Mouse (Mus musculus) neural tube, embryonic 11.5 days (tissue): ENCODE measurements around the gene Madcam1. TPM values are rescaled to one million over a fixed set of nuclear protein-coding genes. Genes with fewer than 3 reads are reported as not detected.

Experiments
- ATAC-seq: fragments of 200-750 bp; cut with Nextera tagmentation; 2 replicates; pipeline ENCODE4 v1.8.0; 2017; ENCODE audit warnings: moderate number of reproducible peaks, mild to moderate bottlenecking, moderate TSS enrichment, moderate library complexity; ENCODE audit not compliant: insufficient read depth, low FRiP score, low TSS enrichment
- DNase-seq: peaks from one replicate; pipeline ENCODE4 v3.0.0-alpha.2; 2015; ENCODE audit warnings: low spot score
- H3K27ac ChIP-seq: fragments of 300-500 bp; sonication (generic); 2 replicates; pipeline ENCODE4 v1.5.1; 2014; ENCODE audit warnings: low read depth, mild to moderate bottlenecking, low read length
- H3K27me3 ChIP-seq: fragments of 300-500 bp; sonication (generic); 2 replicates; pipeline ENCODE4 v1.6.1; 2014; ENCODE audit warnings: mild to moderate bottlenecking, low read length, mixed read lengths; ENCODE audit not compliant: control insufficient read depth, insufficient read depth
- H3K36me3 ChIP-seq: fragments of 300-500 bp; sonication (generic); 2 replicates; pipeline ENCODE4 v1.6.1; 2014; ENCODE audit warnings: mild to moderate bottlenecking, low read length, moderate library complexity, mixed read lengths; ENCODE audit not compliant: control insufficient read depth, insufficient read depth
- H3K4me1 ChIP-seq: fragments of 300-500 bp; sonication (generic); 2 replicates; pipeline ENCODE4 v1.6.1; 2014; ENCODE audit warnings: low read length, mixed read lengths; ENCODE audit not compliant: control insufficient read depth, insufficient read depth
- H3K4me2 ChIP-seq: fragments of 300-500 bp; sonication (generic); 2 replicates; pipeline ENCODE4 v1.6.1; 2014; ENCODE audit warnings: low read depth, mild to moderate bottlenecking, moderate library complexity
- H3K4me3 ChIP-seq: fragments of 300-500 bp; sonication (generic); 2 replicates; pipeline ENCODE4 v1.5.1; 2014; ENCODE audit warnings: low read depth, low read length
- H3K9ac ChIP-seq: fragments of 300-500 bp; sonication (generic); 2 replicates; pipeline ENCODE4 v1.6.1; 2014; ENCODE audit warnings: mild to moderate bottlenecking, low read length
- H3K9me3 ChIP-seq: fragments of 300-500 bp; sonication (generic); 2 replicates; pipeline ENCODE4 v1.6.1; 2016; ENCODE audit warnings: low read length; ENCODE audit not compliant: control insufficient read depth
- WGBS: fragments of 180-500 bp; shearing (Covaris S2); extraction: QIAGEN DNeasy Blood & Tissue Kit; methylation state at CpG from one replicate; pipeline ENCODE4 v1.1.7; 2014; 5-methylcytosine and 5-hydroxymethylcytosine counted together
- polyA plus RNA-seq: library from polyadenylated mRNA; unstranded; fragments of >200 nt; fragmentation: Nextera tagmentation; extraction: Ambion mirVana; gene quantifications from 2 replicates; pipeline ENCODE4 v1.2.1, GENCODE M21; 2014

Gene Madcam1
- polyA plus RNA-seq, 1 experiment from 2014 or later = 2.5 TPM

GRCm38 (mm10) chr10:79691986-79692548, 27.7 kb downstream of the Madcam1 start:
- Histone ChIP-seq H3K4me2 (no peak overlapping the region), H3K4me1 (no peaks in the 10 kb centered on the region), H3K9me3 (no peaks in the 10 kb centered on the region), H3K4me3 (no peak overlapping the region), H3K27ac (no peak overlapping the region), H3K36me3 (peaks cover 10% of the 10 kb centered on the region), H3K27me3 (no peaks in the 10 kb centered on the region), H3K9ac (no peak overlapping the region)
- no peak for DNase-seq
- no peak for ATAC-seq
- WGBS = 94% methylated on average over 2 of the region's 2 CpGs

DNA sequence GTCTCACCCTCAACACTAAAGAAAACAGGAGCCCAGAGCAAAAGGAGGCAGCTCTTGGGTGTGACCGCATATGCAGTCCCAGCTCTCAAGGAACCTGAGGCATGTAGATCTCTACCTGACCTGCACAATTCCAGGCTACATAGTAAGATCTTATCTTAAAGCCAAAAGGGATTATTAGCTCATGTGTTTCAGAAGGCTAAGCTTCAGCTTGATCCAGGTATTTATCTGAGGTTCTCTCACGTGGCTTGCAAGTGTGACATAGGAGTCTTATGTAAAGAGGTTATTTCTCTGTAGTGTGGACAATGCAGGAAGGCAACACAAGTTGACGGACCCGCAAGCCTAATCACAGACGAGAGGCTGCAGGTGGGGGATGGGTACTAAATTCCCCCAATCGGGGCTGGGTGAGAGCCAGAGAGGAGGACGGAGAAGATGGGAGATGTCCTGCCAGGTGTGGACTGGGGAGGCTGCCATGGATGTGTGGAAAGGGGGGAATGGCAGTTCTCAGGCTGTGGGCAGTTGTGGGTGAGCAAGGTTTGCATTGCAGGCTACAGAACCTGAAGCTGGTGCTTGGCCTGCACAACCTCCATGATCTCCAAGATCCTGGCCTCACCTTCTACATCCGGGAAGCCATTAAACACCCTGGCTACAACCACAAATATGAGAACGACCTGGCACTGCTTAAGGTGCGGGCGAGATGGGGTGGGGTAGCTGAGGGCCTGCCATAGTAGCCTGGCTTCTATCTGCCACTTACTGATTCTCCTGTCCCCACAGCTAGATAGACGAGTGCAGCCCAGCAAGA, 29.4 kb downstream of the Madcam1 start:
- ATAC-seq (no peak), DNase-seq (no peak)
- Histone ChIP-seq H3K9me3 (no peaks in the 10 kb centered on the region), H3K27ac (no peak overlapping the region), H3K36me3 (peaks cover 3% of the 10 kb centered on the region), H3K27me3 (no peaks in the 10 kb centered on the region), H3K9ac (no peak overlapping the region), H3K4me3 (no peak overlapping the region), H3K4me1 (no peaks in the 10 kb centered on the region), H3K4me2 (no peak overlapping the region)
- WGBS = 82% methylated on average over 12 of the region's 12 CpGs

DNA sequence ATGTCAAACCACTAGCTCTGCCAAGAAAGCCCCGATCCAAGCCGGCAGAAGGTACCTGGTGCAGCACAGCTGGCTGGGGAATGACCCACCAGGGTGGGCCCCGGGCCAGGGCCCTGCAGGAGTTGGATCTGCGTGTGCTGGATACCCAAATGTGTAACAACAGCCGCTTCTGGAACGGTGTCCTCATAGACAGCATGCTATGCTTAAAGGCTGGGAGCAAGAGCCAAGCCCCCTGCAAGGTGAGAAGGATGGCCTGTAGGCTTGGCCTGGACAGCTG, 30.0 kb downstream of the Madcam1 start:
- no peak for DNase-seq
- H3K4me3 ChIP-seq = no peak overlapping the region
- H3K27me3 ChIP-seq = no peaks in the 10 kb centered on the region
- H3K27ac ChIP-seq = no peak overlapping the region
- WGBS = 92% methylated on average over 6 of the region's 6 CpGs
- H3K9me3 ChIP-seq = no peaks in the 10 kb centered on the region
- H3K4me1 ChIP-seq = no peaks in the 10 kb centered on the region
- no peak for ATAC-seq
- no peak overlapping the region for H3K9ac ChIP-seq
- no peak overlapping the region for H3K4me2 ChIP-seq
- no peaks in the 10 kb centered on the region for H3K36me3 ChIP-seq

DNA sequence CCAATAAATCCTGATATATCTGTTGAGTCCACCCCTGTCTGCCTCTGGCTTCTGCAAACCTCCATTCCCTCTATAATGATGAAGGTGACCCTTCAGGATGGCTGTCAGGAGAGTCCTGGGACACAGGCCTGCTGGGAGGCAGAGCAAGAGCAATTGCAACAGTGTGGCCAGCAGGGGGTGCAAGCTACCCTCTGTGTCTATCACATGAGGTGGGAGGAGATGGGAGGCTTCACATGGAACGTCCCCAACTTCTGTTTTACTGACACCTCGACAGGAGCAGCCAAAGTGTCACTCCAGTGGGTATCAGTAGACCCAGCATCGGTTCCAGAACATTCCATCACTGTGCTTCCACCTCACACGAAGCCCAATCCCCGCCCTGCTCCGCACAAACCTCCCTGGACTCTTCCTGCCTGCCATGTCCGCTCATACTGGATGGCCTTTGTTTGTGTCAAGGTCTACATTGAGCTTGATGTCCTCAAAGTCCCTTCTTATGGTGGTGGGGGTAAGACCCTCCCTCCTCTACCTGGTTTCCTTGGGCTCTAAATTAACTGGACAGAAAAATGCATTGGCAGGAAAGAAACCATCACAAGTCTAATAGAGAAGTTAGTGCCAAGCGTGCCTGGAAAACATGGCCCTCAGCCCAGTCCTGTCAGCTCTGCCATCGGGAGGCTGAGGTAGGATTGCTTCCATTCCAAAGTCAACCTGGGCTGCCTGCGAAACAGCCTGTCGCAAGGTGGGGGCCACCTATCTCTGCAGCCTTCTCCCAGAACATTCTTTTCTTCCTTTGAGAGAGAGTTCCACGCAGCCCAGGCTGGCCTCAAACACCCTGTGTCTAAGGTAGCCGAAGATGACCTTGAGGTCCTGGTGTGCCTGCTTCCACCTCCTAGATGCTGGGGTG, 31.1 kb downstream of the Madcam1 start:
- DNase-seq (peak; percentile 72), ATAC-seq (no peak)
- Histone ChIP-seq H3K4me2 (no peak overlapping the region), H3K4me1 (no peaks in the 10 kb centered on the region), H3K9ac (no peak overlapping the region), H3K9me3 (no peaks in the 10 kb centered on the region), H3K36me3 (no peaks in the 10 kb centered on the region), H3K4me3 (no peak overlapping the region), H3K27ac (no peak overlapping the region), H3K27me3 (no peaks in the 10 kb centered on the region)
- 67% methylated on average over 13 of the region's 13 CpGs for WGBS

DNA sequence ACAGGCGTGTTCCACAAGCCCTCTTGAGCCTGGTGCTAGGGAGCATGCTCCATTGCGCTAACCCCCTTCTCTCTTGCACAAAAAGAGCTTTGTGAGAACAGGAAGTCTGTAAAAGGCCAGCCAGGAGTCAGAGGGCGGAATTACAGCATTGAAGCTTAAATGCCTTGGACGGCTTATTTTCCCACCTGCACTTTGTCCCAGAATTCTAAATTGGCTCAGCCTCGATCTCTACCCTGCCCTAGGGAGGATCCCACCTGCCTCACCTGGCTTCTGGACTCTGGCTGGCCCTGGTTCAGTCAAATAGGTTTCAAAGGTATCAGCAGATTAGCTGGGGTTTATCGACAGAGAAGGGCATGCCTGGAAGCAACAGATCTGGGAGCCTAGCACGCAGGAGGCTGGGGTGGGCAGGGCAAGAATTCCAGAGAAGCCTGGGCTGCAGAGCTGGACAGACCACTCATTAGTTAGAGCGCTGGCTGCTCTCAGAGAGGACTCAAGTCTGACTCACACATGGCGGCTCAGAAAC, 31.8 kb downstream of the Madcam1 start:
- H3K4me2 ChIP-seq = no peak overlapping the region
- H3K9me3 ChIP-seq = no peaks in the 10 kb centered on the region
- no peak overlapping the region for H3K4me3 ChIP-seq
- H3K4me1 ChIP-seq = no peaks in the 10 kb centered on the region
- 58% methylated on average over 9 of the region's 9 CpGs for WGBS
- no peak overlapping the region for H3K27ac ChIP-seq
- H3K27me3 ChIP-seq = no peaks in the 10 kb centered on the region
- ATAC-seq = no peak
- no peaks in the 10 kb centered on the region for H3K36me3 ChIP-seq
- no peak for DNase-seq
- H3K9ac ChIP-seq = no peak overlapping the region

DNA sequence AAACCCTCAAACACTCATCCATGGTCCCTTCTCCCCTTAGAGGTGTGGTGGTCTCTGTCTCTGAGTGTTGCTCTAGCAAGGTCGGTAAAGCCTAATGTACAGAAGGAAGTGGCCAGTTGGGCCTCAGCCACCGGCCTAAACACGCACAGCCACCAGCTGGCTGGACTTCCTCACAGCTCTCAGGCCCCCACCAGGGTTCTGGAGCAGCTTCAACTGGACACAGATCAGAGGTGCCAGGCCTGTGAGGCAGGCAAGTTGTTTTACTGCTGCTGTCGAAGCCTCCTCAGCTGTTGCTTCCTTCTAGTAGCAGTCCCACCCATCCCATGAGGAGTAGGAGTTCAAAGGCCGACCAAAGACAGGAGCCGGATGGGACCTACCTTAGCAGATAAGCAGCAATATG, 33.6 kb downstream of the Madcam1 start:
- H3K9ac ChIP-seq = no peak overlapping the region
- no peak overlapping the region for H3K4me2 ChIP-seq
- WGBS = 83% methylated on average over 6 of the region's 6 CpGs

GRCm38 (mm10) chr10:79698459-79698858, 34.1 kb downstream of the Madcam1 start:
- DNase-seq (no peak), ATAC-seq (no peak)
- H3K9ac ChIP-seq = no peak overlapping the region
- no peaks in the 10 kb centered on the region for H3K9me3 ChIP-seq
- H3K27me3 ChIP-seq = no peaks in the 10 kb centered on the region
- H3K36me3 ChIP-seq = no peaks in the 10 kb centered on the region
- H3K4me1 ChIP-seq = no peaks in the 10 kb centered on the region
- 92% methylated on average over 6 of the region's 6 CpGs for WGBS
- no peak overlapping the region for H3K27ac ChIP-seq
- H3K4me2 ChIP-seq = no peak overlapping the region
- H3K4me3 ChIP-seq = no peak overlapping the region

More for the DNA sequence above, 33.6 kb downstream of the Madcam1 start:
- H3K27ac ChIP-seq = no peak overlapping the region
- H3K27me3 ChIP-seq = no peaks in the 10 kb centered on the region
- ATAC-seq (no peak), DNase-seq (no peak)
- no peaks in the 10 kb centered on the region for H3K9me3 ChIP-seq
- no peak overlapping the region for H3K4me3 ChIP-seq
- no peaks in the 10 kb centered on the region for H3K36me3 ChIP-seq
- H3K4me1 ChIP-seq = no peaks in the 10 kb centered on the region

DNA sequence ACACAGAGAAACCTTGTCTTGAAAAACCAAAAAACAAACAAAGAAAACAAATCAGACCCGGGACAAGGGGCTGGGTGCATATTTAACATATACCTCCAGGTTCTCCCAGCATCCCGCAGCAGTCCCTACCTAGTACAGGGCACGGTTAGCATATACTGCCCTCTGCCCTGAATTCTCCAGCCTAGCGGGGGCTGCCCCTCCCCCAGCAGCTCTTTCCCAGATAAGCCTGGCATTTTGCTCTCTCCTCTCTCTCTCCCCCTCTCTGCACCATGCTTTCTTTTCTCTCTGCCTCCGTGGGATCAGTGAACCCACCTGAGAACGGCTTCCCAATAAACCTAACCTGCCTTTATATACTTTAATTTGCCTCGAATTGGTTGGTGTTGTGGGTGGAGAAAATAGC, 36.3 kb downstream of the Madcam1 start:
- no peak for ATAC-seq
- 63% methylated on average over 7 of the region's 7 CpGs for WGBS
- no peak overlapping the region for H3K4me3 ChIP-seq

More for the DNA sequence above, 36.3 kb downstream of the Madcam1 start:
- Histone ChIP-seq H3K4me1 (peaks cover 8% of the 10 kb centered on the region), H3K36me3 (no peaks in the 10 kb centered on the region), H3K27me3 (no peaks in the 10 kb centered on the region), H3K4me2 (no peak overlapping the region), H3K9me3 (no peaks in the 10 kb centered on the region), H3K9ac (no peak overlapping the region), H3K27ac (no peak overlapping the region)
- no peak for DNase-seq
